Mouse (Mus musculus): ENCODE data around the gene Gnai2.

Gene Gnai2

GRCm38 (mm10) chr9:107567702-107568319, 67.4 kb downstream of the Gnai2 start, which contains the start of gene Hyal2:
Gene Hyal2, plus strand, starts transcription at chr9:107567945.
- DNase-seq: peak; percentile 69 to 81

DNA sequence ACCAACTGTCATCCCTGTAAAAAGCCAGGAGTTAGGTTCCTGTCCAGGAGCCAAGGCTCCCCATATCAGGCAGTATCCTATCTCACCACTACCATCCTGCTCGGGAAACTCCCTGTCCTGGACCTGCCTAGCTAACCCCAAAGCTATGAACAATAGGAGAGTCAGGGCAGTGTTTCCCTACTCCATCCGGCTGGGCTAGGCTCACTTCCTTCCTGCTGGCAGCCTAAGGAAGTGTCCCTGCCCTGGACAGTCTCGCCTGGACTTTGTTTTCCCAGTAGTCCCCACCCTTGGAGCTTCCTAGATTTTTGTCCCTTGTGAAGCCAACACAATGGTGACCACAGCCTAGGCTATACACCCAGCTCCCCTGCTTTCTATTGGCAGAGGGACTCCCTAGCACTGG, 68.3 kb downstream of the Gnai2 start:
- DNase-seq: peak; percentile 44 to 62

DNA sequence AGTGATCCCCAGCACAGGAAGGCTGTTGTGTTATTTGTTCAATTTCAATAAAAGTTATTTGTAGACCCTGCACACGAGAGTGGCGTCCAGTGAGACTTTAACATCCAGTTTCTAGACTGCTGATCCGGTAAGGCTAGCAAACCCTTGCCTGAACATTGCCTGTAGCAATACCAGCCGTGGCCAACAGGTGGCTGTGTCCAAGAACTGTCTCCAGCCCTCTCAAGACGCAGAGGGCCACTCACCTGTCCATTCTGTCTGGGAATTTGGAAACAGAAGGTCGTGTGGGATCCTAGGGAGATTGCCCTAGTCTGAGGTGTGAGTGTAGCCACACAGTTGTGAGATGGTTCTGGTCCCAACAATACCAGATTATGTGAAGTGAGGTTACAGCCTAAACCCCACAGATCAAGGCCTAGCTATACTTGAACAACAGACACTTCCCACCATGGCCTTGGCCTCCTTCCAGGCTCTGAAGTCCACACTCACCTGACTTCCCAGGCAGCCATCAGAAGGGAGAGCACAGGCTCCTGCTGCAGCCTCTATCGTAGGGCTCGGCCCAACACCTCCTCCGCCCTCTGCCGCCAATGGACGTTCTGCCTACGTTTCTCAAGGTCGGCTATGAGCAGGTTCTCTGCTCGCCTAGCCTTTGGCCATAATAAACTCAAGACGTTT, 69.0 kb downstream of the Gnai2 start:
- DNase-seq: peak; percentile 95

DNA sequence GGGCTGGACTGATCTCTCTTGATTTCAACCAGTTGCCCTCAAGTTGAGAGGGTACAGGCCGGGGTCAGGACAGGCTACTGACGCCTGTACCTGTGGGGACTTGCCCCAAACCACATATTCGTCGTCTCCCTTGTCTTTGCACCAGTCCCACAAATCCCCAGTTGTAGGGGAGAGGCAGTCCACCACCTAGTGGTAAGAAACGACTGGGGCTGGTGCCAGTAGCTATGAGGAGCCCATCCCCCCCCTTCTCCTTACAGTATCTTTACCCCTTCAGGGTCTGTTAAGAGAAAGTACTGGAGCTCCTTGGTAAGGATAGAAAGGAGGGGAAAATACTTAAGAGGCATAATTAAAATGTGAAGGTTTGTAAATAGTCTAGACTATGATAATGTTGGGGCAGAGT, 69.6 kb downstream of the Gnai2 start:
- peak in 1 of 2 experiments; percentile 62 for DNase-seq
